ENCODE assay signal across 11 mouse cellular contexts in genomic region chr9:70080976-70081375, GRCm38 (mm10). TPM values are rescaled to one million over a fixed set of nuclear protein-coding genes. Genes with fewer than 3 reads are reported as not detected.
DNase-seq lines count a peak whose midpoint lies in the region; ATAC-seq and TF ChIP-seq lines count a peak whose summit lies in the region.
"Had no signal": no experiment of that assay in that cellular context is flagged by ENCODE, and none has a peak within 500 bp of the region (broad histone marks: within the 10 kb centered on the region; RNA-seq: fewer than 3 reads in every experiment).

No protein-coding gene starts in this region.

- no peak overlapping the region for H3K4me3 ChIP-seq in hindbrain, postnatal 0 days (ENCODE audit: low read length)
- H3K4me3 ChIP-seq in hindbrain, embryonic 16.5 days (ENCODE audit: low read length): no peak overlapping the region
- no peak overlapping the region for H3K4me3 ChIP-seq in thymus, adult 2 months (ENCODE audit: control insufficient read depth, insufficient read depth, low read length)
- H3K4me3 ChIP-seq in stomach, postnatal 0 days (ENCODE audit: low read depth, low read length): no peak overlapping the region
- H3K4me3 ChIP-seq: intestine, embryonic 15.5 days; midbrain, embryonic 13.5 days had no signal

- no peak overlapping the region for H3K9ac ChIP-seq in hindbrain, postnatal 0 days (replicated peaks; ENCODE audit: low read length)
- H3K9ac ChIP-seq in hindbrain, embryonic 16.5 days (ENCODE audit: low read depth, low read length): no peak overlapping the region
- H3K9ac ChIP-seq in stomach, postnatal 0 days (ENCODE audit: low read length): no peak overlapping the region
- H3K9ac ChIP-seq: intestine, embryonic 15.5 days; midbrain, embryonic 13.5 days had no signal

- TF ChIP-seq POLR2A in thymus, adult 2 months (IDR thresholded peaks at IDR 0.05; ENCODE audit: control insufficient read depth, extremely low read depth, insufficient read depth, low read length, poor library complexity): no peak
- no peak for TF ChIP-seq POLR2A in brain, embryonic 14.5 days (IDR thresholded peaks at IDR 0.05; ENCODE audit: borderline replicate concordance, extremely low read depth, insufficient read depth, insufficient read length, poor library complexity, severe bottlenecking)

- peak; percentile 62 for DNase-seq in hindbrain, postnatal 0 days (ENCODE audit: low spot score)
- DNase-seq in thymus, adult 2 months: no peak
- no peak for DNase-seq in thymus, adult 18-20 months
- DNase-seq in brain, embryonic 14.5 days (ENCODE audit: low read depth): peak; percentile 44
- DNase-seq in stomach, postnatal 0 days (ENCODE audit: low spot score): no peak
- DNase-seq in left cerebral cortex, adult 9 months (ENCODE audit: low spot score in 2 of 2): no peak
- DNase-seq in left cerebral cortex, postnatal 25 days (ENCODE audit: low spot score in 2 of 2): no peak

- no peak for ATAC-seq in hindbrain, postnatal 0 days
- ATAC-seq in hindbrain, embryonic 16.5 days: no peak
- no peak for ATAC-seq in stomach, postnatal 0 days (ENCODE audit: low FRiP score, low TSS enrichment)
- ATAC-seq: intestine, embryonic 15.5 days; midbrain, embryonic 13.5 days had no signal

- no peaks in the 10 kb centered on the region for H3K36me3 ChIP-seq in hindbrain, postnatal 0 days (ENCODE audit: insufficient read depth, low read length)
- no peaks in the 10 kb centered on the region for H3K36me3 ChIP-seq in hindbrain, embryonic 16.5 days (ENCODE audit: control insufficient read depth, insufficient read depth, low read length)
- H3K36me3 ChIP-seq in thymus, adult 2 months (ENCODE audit: control insufficient read depth, insufficient read depth, low read length): no peaks in the 10 kb centered on the region
- H3K36me3 ChIP-seq in stomach, postnatal 0 days (ENCODE audit: control insufficient read depth, insufficient read depth, low read length): no peaks in the 10 kb centered on the region
- H3K36me3 ChIP-seq: intestine, embryonic 15.5 days; midbrain, embryonic 13.5 days had no signal

- H3K27me3 ChIP-seq in hindbrain, postnatal 0 days (ENCODE audit: insufficient read depth, low read length): no peaks in the 10 kb centered on the region
- no peaks in the 10 kb centered on the region for H3K27me3 ChIP-seq in hindbrain, embryonic 16.5 days (replicated peaks; ENCODE audit: control insufficient read depth, insufficient read depth, low read length)
- no peaks in the 10 kb centered on the region for H3K27me3 ChIP-seq in thymus, adult 2 months (ENCODE audit: control insufficient read depth, insufficient read depth, low read length)
- H3K27me3 ChIP-seq in stomach, postnatal 0 days (ENCODE audit: control insufficient read depth, insufficient read depth, low read length): no peaks in the 10 kb centered on the region
- H3K27me3 ChIP-seq: intestine, embryonic 15.5 days; midbrain, embryonic 13.5 days had no signal

- H3K9me3 ChIP-seq in hindbrain, postnatal 0 days (ENCODE audit: low read length): no peaks in the 10 kb centered on the region
- no peaks in the 10 kb centered on the region for H3K9me3 ChIP-seq in hindbrain, embryonic 16.5 days (ENCODE audit: control insufficient read depth, low read length)
- no peaks in the 10 kb centered on the region for H3K9me3 ChIP-seq in stomach, postnatal 0 days (ENCODE audit: control insufficient read depth, low read length)
- H3K9me3 ChIP-seq: intestine, embryonic 15.5 days; midbrain, embryonic 13.5 days had no signal

- peak; percentile 60 for TF ChIP-seq CTCF in hindbrain, postnatal 0 days (IDR thresholded peaks at IDR 0.05; ENCODE audit: low read depth)
- TF ChIP-seq CTCF in thymus, adult 2 months (IDR thresholded peaks at IDR 0.05; ENCODE audit: borderline replicate concordance, control insufficient read depth, extremely low read depth, insufficient read depth, low read length, poor library complexity): no peak
- TF ChIP-seq CTCF in brain, embryonic 14.5 days (IDR thresholded peaks at IDR 0.05; ENCODE audit: borderline replicate concordance, extremely low read depth, insufficient read depth, insufficient read length): no peak
- TF ChIP-seq CTCF in stomach, postnatal 0 days (IDR thresholded peaks at IDR 0.05; ENCODE audit: low read depth): peak; percentile 71

- no peak overlapping the region for H3K27ac ChIP-seq in hindbrain, postnatal 0 days
- H3K27ac ChIP-seq in hindbrain, embryonic 16.5 days (ENCODE audit: low read depth, low read length): no peak overlapping the region
- H3K27ac ChIP-seq in thymus, adult 2 months (ENCODE audit: control insufficient read depth, insufficient read depth, low read length): peak overlapping the region; percentile 100
- H3K27ac ChIP-seq in stomach, postnatal 0 days (replicated peaks): no peak overlapping the region
- H3K27ac ChIP-seq: intestine, embryonic 15.5 days; midbrain, embryonic 13.5 days had no signal

- TF ChIP-seq EP300 in stomach, postnatal 0 days (optimal IDR thresholded peaks at IDR 0.05): no peak

- intact Hi-C loops in left cerebral cortex, postnatal 25 days (cut with DNase I): no loop called here

- no peaks in the 10 kb centered on the region for H3K4me1 ChIP-seq in hindbrain, postnatal 0 days (ENCODE audit: insufficient read depth, low read length)
- no peaks in the 10 kb centered on the region for H3K4me1 ChIP-seq in hindbrain, embryonic 16.5 days (ENCODE audit: control insufficient read depth, insufficient read depth, low read depth, low read length)
- H3K4me1 ChIP-seq in thymus, adult 2 months (replicated peaks; ENCODE audit: control insufficient read depth, insufficient read depth, low read length): peaks cover 31% of the 10 kb centered on the region
- H3K4me1 ChIP-seq in stomach, postnatal 0 days (replicated peaks; ENCODE audit: control insufficient read depth, insufficient read depth): no peaks in the 10 kb centered on the region
- H3K4me1 ChIP-seq: midbrain, embryonic 13.5 days had no signal

- H3K4me2 ChIP-seq in hindbrain, postnatal 0 days (ENCODE audit: low read depth, low read length): no peak overlapping the region
- H3K4me2 ChIP-seq in hindbrain, embryonic 16.5 days (ENCODE audit: low read length): no peak overlapping the region
- H3K4me2 ChIP-seq in stomach, postnatal 0 days (replicated peaks; ENCODE audit: low read depth): no peak overlapping the region
- H3K4me2 ChIP-seq: intestine, embryonic 15.5 days; midbrain, embryonic 13.5 days had no signal

- 75% methylated on average over 2 of the region's 2 CpGs for WGBS in hindbrain, postnatal 0 days
- WGBS in hindbrain, embryonic 16.5 days: 60% methylated on average over 2 of the region's 2 CpGs
- 60% methylated on average over 2 of the region's 2 CpGs for WGBS in thymus, adult 2 months
- WGBS in stomach, postnatal 0 days: 59% methylated on average over 2 of the region's 2 CpGs

RNA-seq across cellular contexts. Expression of gene Gcnt3, which starts 43.1 kb away (rescaled TPM):
- not detected in 2 replicates for total RNA-seq in hindbrain, postnatal 0 days (2014; rRNA removed)
- polyA plus RNA-seq in hindbrain, postnatal 0 days (2015; fragmentation: Nextera tagmentation; extraction: Ambion mirVana): 0.03 TPM in 1 of 2 replicates, not detected in the other
- 0.05 TPM in 1 of 2 replicates, not detected in the other for polyA plus RNA-seq in hindbrain, embryonic 16.5 days (2015; fragmentation: Nextera tagmentation; extraction: Ambion mirVana)
- 0.04 TPM in 1 of 2 replicates, not detected in the other for polyA plus RNA-seq in thymus, adult 2 months (2012; rRNA removed)
- not detected in 2 replicates for polyA plus RNA-seq in brain, embryonic 14.5 days (2012; rRNA removed)
- polyA plus RNA-seq in stomach, postnatal 0 days (2015; fragmentation: Nextera tagmentation; extraction: Ambion mirVana): 76.2 and 81.1 TPM in 2 replicates
- not detected for total RNA-seq in left cerebral cortex, postnatal 25 days (2021)
- polyA plus RNA-seq: limb, embryonic 11.5 days; midbrain, embryonic 13.5 days had no signal

Comparison
In these comparisons a context has a peak if more than half of its experiments do, and no peak if none do; other contexts are left out.
1. DNase-seq: peak in hindbrain, postnatal 0 days (single experiment) and brain, embryonic 14.5 days (single experiment); none in thymus, adult 2 months (single experiment), thymus, adult 18-20 months (0 of 2), stomach, postnatal 0 days (single experiment), left cerebral cortex, adult 9 months (0 of 2) and left cerebral cortex, postnatal 25 days (0 of 2).
2. CTCF ChIP-seq: peak in hindbrain, postnatal 0 days (single experiment) and stomach, postnatal 0 days (single experiment); none in thymus, adult 2 months (single experiment) and brain, embryonic 14.5 days (single experiment).
3. RNA of gene Gcnt3, which starts 43.1 kb away (polyA plus RNA-seq): 76.2 to 81.1 TPM in stomach, postnatal 0 days; 0.03 TPM in hindbrain, postnatal 0 days, 0.04 TPM in thymus, adult 2 months, 0.05 TPM in hindbrain, embryonic 16.5 days and not detected in brain, embryonic 14.5 days; every median in the first group is over 10 times any median in the second.